Comparison of ENCODE assay signal across 20 mouse cellular contexts in genomic region chr17:5360759-5361158, GRCm38 (mm10). TPM values are rescaled to one million over a fixed set of nuclear protein-coding genes. Genes with fewer than 3 reads are reported as not detected.
DNase-seq lines count a peak whose midpoint lies in the region; ATAC-seq lines count a peak whose summit lies in the region.
"Had no signal": no experiment of that assay in that cellular context is flagged by ENCODE, and none has a peak within 500 bp of the region (broad histone marks: within the 10 kb centered on the region; RNA-seq: fewer than 3 reads in every experiment).

No protein-coding gene starts in this region.

- no peak overlapping the region for H3K9ac ChIP-seq in kidney, embryonic 14.5 days (ENCODE audit: low read depth, low read length)
- H3K9ac ChIP-seq: embryonic facial prominence, embryonic 13.5 days; forebrain, postnatal 0 days; hindbrain, embryonic 14.5 days; lung, embryonic 15.5 days had no signal

- intact Hi-C loops in gastrocnemius, postnatal 36 days (cut with DNase I), result no loop called here

- H3K4me2 ChIP-seq in kidney, embryonic 14.5 days (replicated peaks; ENCODE audit: low read depth, low read length), result no peak overlapping the region
- H3K4me2 ChIP-seq: embryonic facial prominence, embryonic 13.5 days; hindbrain, embryonic 14.5 days; liver, embryonic 11.5 days; lung, embryonic 15.5 days; midbrain, embryonic 11.5 days had no signal

- no peak overlapping the region for H3K4me3 ChIP-seq in kidney, embryonic 14.5 days (ENCODE audit: low read length)
- H3K4me3 ChIP-seq: embryonic facial prominence, embryonic 13.5 days; gastrocnemius, adult 2 months; heart, adult 2 months; lung, embryonic 15.5 days had no signal

- H3K27me3 ChIP-seq in kidney, embryonic 14.5 days (ENCODE audit: control insufficient read depth, insufficient read depth, low read length), result no peaks in the 10 kb centered on the region
- H3K27me3 ChIP-seq: embryonic facial prominence, embryonic 13.5 days; lung, embryonic 15.5 days had no signal

- H3K36me3 ChIP-seq in kidney, embryonic 14.5 days (ENCODE audit: control insufficient read depth, insufficient read depth, low read length), result no peaks in the 10 kb centered on the region
- H3K36me3 ChIP-seq: embryonic facial prominence, embryonic 13.5 days; lung, embryonic 15.5 days had no signal

- no peaks in the 10 kb centered on the region for H3K9me3 ChIP-seq in kidney, embryonic 14.5 days (ENCODE audit: control insufficient read depth, low read length)
- H3K9me3 ChIP-seq: embryonic facial prominence, embryonic 13.5 days; lung, embryonic 15.5 days had no signal

- H3K27ac ChIP-seq in kidney, embryonic 14.5 days (ENCODE audit: low read depth, low read length), result no peak overlapping the region
- H3K27ac ChIP-seq: embryonic facial prominence, embryonic 13.5 days; gastrocnemius, adult 2 months; heart, adult 2 months; hindbrain, embryonic 14.5 days; lung, embryonic 15.5 days; macrophage had no signal

- 0 out of 2 replicates have a peak, but pooled peaks cover 2% of the 10 kb centered on the region for H3K4me1 ChIP-seq in kidney, embryonic 14.5 days (ENCODE audit: control insufficient read depth, insufficient read depth, low read length)
- H3K4me1 ChIP-seq: embryonic facial prominence, embryonic 13.5 days; lung, embryonic 15.5 days had no signal

- DNase-seq in kidney, adult 18-20 months, result peak; percentile 85
- DNase-seq in adipocyte (ENCODE audit: low spot score), result peak; percentile 35
- peak; percentile 81 for DNase-seq in adrenal gland, postnatal 25 days
- peak; percentile 92 for DNase-seq in kidney, postnatal 25 days
- no peak for DNase-seq in gastrocnemius, postnatal 4 days (ENCODE audit: low spot score in 2 of 2)
- no peak for DNase-seq in gastrocnemius, postnatal 36 days
- no peak for DNase-seq in frontal cortex, postnatal 25 days (ENCODE audit: low spot score in 2 of 2)
- DNase-seq: cerebellum, adult 18-20 months; forebrain, postnatal 0 days; gastrocnemius, adult 2 months; heart, adult 2 months had no signal

- ATAC-seq in kidney, embryonic 14.5 days (ENCODE audit: low FRiP score, low TSS enrichment), result no peak
- ATAC-seq: forebrain, postnatal 0 days; intestine, postnatal 0 days had no signal

- 88% methylated on average over 2 of the region's 2 CpGs for WGBS in kidney, embryonic 14.5 days

RNA-seq across cellular contexts. Expression of gene Ldhal6b, which starts 57.8 kb away (rescaled TPM):
- polyA plus RNA-seq in kidney, embryonic 14.5 days (2014; fragmentation: Nextera tagmentation; extraction: Ambion mirVana), result not detected in 2 replicates
- 1.6 and 2.1 TPM in 2 replicates for total RNA-seq in adrenal gland, postnatal 25 days (2021)
- 1 to 10 TPM in 1 of 2 experiments, under 1 TPM in 1; 0.91 to 1.1 TPM for total RNA-seq in gastrocnemius, postnatal 4 days (2021)
- total RNA-seq in gastrocnemius, postnatal 36 days (2021), result under 1 TPM; 0.47 to 0.82 TPM
- polyA plus RNA-seq: embryonic facial prominence, embryonic 13.5 days; forebrain, postnatal 0 days; heart, postnatal 0 days; intestine, postnatal 0 days; liver, embryonic 11.5 days; lung, embryonic 15.5 days; midbrain, embryonic 11.5 days had no signal

Comparison
In these comparisons a context has a peak if more than half of its experiments do, and no peak if none do; other contexts are left out.
1. DNase-seq: peak in kidney, adult 18-20 months (single experiment), adipocyte (single experiment), adrenal gland, postnatal 25 days (single experiment) and kidney, postnatal 25 days (2 of 2); none in gastrocnemius, postnatal 4 days (0 of 2), gastrocnemius, postnatal 36 days (0 of 2) and frontal cortex, postnatal 25 days (0 of 2).